Mouse (Mus musculus) layer of hippocampus, postnatal 14 days (tissue): ENCODE measurements around the gene 4930442H23Rik. TPM values are rescaled to one million over a fixed set of nuclear protein-coding genes. Genes with fewer than 3 reads are reported as not detected.

Experiments used
- total RNA-seq, 2 experiments: library from RNA; stranded (reverse); gene quantifications; 2 replicates each; pipeline ENCODE4 v1.2.3; 2021

The 4930442H23Rik gene
- total RNA-seq, 2 experiments from 2014 or later = not detected

Other genes starting within 250 kb of the 4930442H23Rik start
- gene Gng7, start 168.9 kb downstream of the 4930442H23Rik start, total RNA-seq = 100 to 1,000 TPM; 170 to 173 TPM
- 100 to 1,000 TPM; 100 to 105 TPM for gene Diras1, start 158.2 kb downstream of the 4930442H23Rik start, total RNA-seq
- gene Slc39a3, start 146.4 kb downstream of the 4930442H23Rik start, total RNA-seq = 10 to 100 TPM; 63.9 to 70.2 TPM
- 100 to 1,000 TPM; 169 to 174 TPM for gene Sgta, start 123.7 kb downstream of the 4930442H23Rik start, total RNA-seq
- 10 to 100 TPM; 52.6 TPM for gene Thop1, start 113.8 kb downstream of the 4930442H23Rik start, total RNA-seq
- gene Creb3l3, start 85.0 kb downstream of the 4930442H23Rik start, total RNA-seq = under 1 TPM; 0.17 to 0.46 TPM
- 100 to 1,000 TPM; 132 to 134 TPM for gene Map2k2, start 77.9 kb downstream of the 4930442H23Rik start, total RNA-seq
- 10 to 100 TPM; 61.6 to 63.6 TPM for gene Zbtb7a, start 48.6 kb downstream of the 4930442H23Rik start, total RNA-seq
- 10 to 100 TPM; 25.9 to 28.1 TPM for gene Pias4, start 15.9 kb downstream of the 4930442H23Rik start, total RNA-seq
- gene Eef2, start 7.2 kb downstream of the 4930442H23Rik start, total RNA-seq = 1,000 to 10,000 TPM; 1,016 to 1,032 TPM
- 10 to 100 TPM; 59.7 to 60.4 TPM for gene Dapk3, start 844 bp downstream of the 4930442H23Rik start, total RNA-seq
- gene Nmrk2, start 18.2 kb upstream of the 4930442H23Rik start, total RNA-seq = under 1 TPM in 1 of 2 experiments, not detected in 1; 0.26 TPM
- gene Atcay, start 47.0 kb upstream of the 4930442H23Rik start, total RNA-seq = 100 to 1,000 TPM; 149 to 157 TPM
- gene Zfr2, start 49.3 kb upstream of the 4930442H23Rik start, total RNA-seq = 10 to 100 TPM; 58.8 to 63.0 TPM
- gene Matk, start 69.1 kb upstream of the 4930442H23Rik start, total RNA-seq = 100 to 1,000 TPM; 246 to 268 TPM
- gene Mrpl54, start 83.1 kb upstream of the 4930442H23Rik start, total RNA-seq = 10 to 100 TPM; 36.5 to 50.4 TPM
- gene Apba3, start 83.1 kb upstream of the 4930442H23Rik start, total RNA-seq = 10 to 100 TPM; 39.9 to 41.8 TPM
- gene Tjp3, start 107.7 kb upstream of the 4930442H23Rik start, total RNA-seq = 1 to 10 TPM; 1.6 to 2.5 TPM
- gene Pip5k1c, start 109.1 kb upstream of the 4930442H23Rik start, total RNA-seq = 100 to 1,000 TPM; 330 to 352 TPM
- 10 to 100 TPM; 22.4 to 25.8 TPM for gene Cactin, start 137.3 kb upstream of the 4930442H23Rik start, total RNA-seq
- gene Tbxa2r, start 144.9 kb upstream of the 4930442H23Rik start, total RNA-seq = 1 to 10 TPM; 1.8 to 2.2 TPM
- gene Gipc3, start 159.4 kb upstream of the 4930442H23Rik start, total RNA-seq = 1 to 10 TPM; 1.4 to 1.5 TPM
- 10 to 100 TPM; 24.0 to 40.0 TPM for gene Hmg20b, start 166.6 kb upstream of the 4930442H23Rik start, total RNA-seq
- 10 to 100 TPM; 40.8 to 45.8 TPM for gene Mfsd12, start 173.6 kb upstream of the 4930442H23Rik start, total RNA-seq
- gene 4930404N11Rik, start 182.0 kb upstream of the 4930442H23Rik start, total RNA-seq = 1 to 10 TPM in 1 of 2 experiments, under 1 TPM in 1; 0.92 to 1.0 TPM
- gene Fzr1, start 194.7 kb upstream of the 4930442H23Rik start, total RNA-seq = 10 to 100 TPM; 68.6 to 73.2 TPM
- 10 to 100 TPM; 73.7 to 74.3 TPM for gene Dohh, start 200.6 kb upstream of the 4930442H23Rik start, total RNA-seq
- gene Gm48551, start 200.6 kb upstream of the 4930442H23Rik start, total RNA-seq = 1 to 10 TPM; 3.1 to 4.5 TPM
- 1 to 10 TPM; 2.8 to 5.4 TPM for gene Gm48552, start 205.2 kb upstream of the 4930442H23Rik start, total RNA-seq
- 1 to 10 TPM; 1.1 to 1.5 TPM for gene Smim24, start 209.2 kb upstream of the 4930442H23Rik start, total RNA-seq